Mouse (Mus musculus) olfactory bulb, adult 2 months (tissue): ENCODE results near the gene Pomc.

Experiments
- CTCF ChIP-seq: fragments of 200-500 bp; IDR thresholded peaks from 2 replicates; pipeline ENCODE4 v1.5.1; 2012; ENCODE audit warnings: low read depth, mild to moderate bottlenecking, low read length, moderate library complexity; ENCODE audit not compliant: insufficient read depth
- POLR2A ChIP-seq: fragments of 200-500 bp; IDR thresholded peaks from 2 replicates; pipeline ENCODE4 v1.6.1; 2012; ENCODE audit warnings: mild to moderate bottlenecking, low read depth, low read length, moderate library complexity; ENCODE audit not compliant: insufficient read depth

DNA sequence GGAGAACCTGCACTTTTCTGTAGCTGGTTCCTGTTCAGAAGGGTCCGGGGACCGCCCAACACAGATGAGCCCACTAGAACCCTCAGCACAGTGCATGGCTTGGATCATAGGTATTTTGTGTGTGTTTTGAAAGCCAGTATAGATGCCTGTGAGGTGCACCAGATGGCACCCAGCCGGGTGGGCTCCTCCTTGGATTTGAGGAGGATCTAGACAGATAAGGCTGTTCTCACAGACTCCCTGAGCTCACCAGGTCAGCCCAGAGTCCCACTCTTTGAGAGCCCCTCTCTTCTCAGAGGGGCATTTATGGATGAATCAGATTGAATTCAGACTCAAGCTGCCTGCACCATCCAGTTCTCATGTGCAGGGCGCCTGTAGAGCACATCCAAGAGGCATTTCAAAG, 47.7 kb upstream of the Pomc start:
- TF ChIP-seq POLR2A (no peak), CTCF (no peak)
